In genomic region chr10:68060590-68061248, GRCm38 (mm10) we compare ENCODE assay signal across 9 mouse cellular contexts.
A peak's percentile ranks its signal among the peaks of the same experiment; 100 is the strongest.
DNase-seq lines count a peak whose midpoint lies in the region; ATAC-seq and TF ChIP-seq lines count a peak whose summit lies in the region.
"Had no signal": no experiment of that assay in that cellular context is flagged by ENCODE, and none has a peak within 500 bp of the region (broad histone marks: within the 10 kb centered on the region; RNA-seq: fewer than 3 reads in every experiment).

No protein-coding gene starts in this region.

- no peak for ATAC-seq in kidney, embryonic 15.5 days (replicated peaks; ENCODE audit: low FRiP score)
- no peak for ATAC-seq in heart, embryonic 16.5 days (replicated peaks; ENCODE audit: extremely low read depth, insufficient read depth, low FRiP score)
- no peak for ATAC-seq in midbrain, postnatal 0 days (ENCODE audit: low FRiP score)

- no peak for TF ChIP-seq CTCF in midbrain, postnatal 0 days (IDR thresholded peaks at IDR 0.05)

- H3K4me3 ChIP-seq in kidney, embryonic 15.5 days (replicated peaks) = no peak overlapping the region
- no peak overlapping the region for H3K4me3 ChIP-seq in heart, embryonic 16.5 days (ENCODE audit: low read length)
- no peak overlapping the region for H3K4me3 ChIP-seq in midbrain, postnatal 0 days (ENCODE audit: low read depth, low read length)

- H3K36me3 ChIP-seq in kidney, embryonic 15.5 days = no peaks in the 10 kb centered on the region
- H3K36me3 ChIP-seq in heart, embryonic 16.5 days (ENCODE audit: control insufficient read depth, insufficient read depth) = no peaks in the 10 kb centered on the region
- H3K36me3 ChIP-seq in midbrain, postnatal 0 days (ENCODE audit: insufficient read depth, low read length) = no peaks in the 10 kb centered on the region
- H3K36me3 ChIP-seq: G1E had no signal

- 34% methylated on average over 16 of the region's 16 CpGs for whole genome bisulfite sequencing in kidney, embryonic 15.5 days
- 58% methylated on average over 16 of the region's 16 CpGs for WGBS in heart, embryonic 16.5 days
- 48% methylated on average over 16 of the region's 16 CpGs for WGBS in midbrain, postnatal 0 days

- no peak for DNase-seq in kidney, adult 8-10 months
- DNase-seq in kidney, postnatal 14 days = peak; percentile 26
- no peak for DNase-seq in midbrain, postnatal 0 days (ENCODE audit: low spot score)
- DNase-seq in thymus, adult 18-20 months = no peak
- DNase-seq in cerebellum, postnatal 25 days = no peak
- no peak for DNase-seq in right cerebral cortex, postnatal 14 days

- peaks cover 9% of the 10 kb centered on the region for H3K4me1 ChIP-seq in kidney, embryonic 15.5 days
- peaks cover 3% of the 10 kb centered on the region; the same call in 1 of the 2 replicates for H3K4me1 ChIP-seq in heart, embryonic 16.5 days (ENCODE audit: control insufficient read depth, insufficient read depth, low read length)
- H3K4me1 ChIP-seq in midbrain, postnatal 0 days (ENCODE audit: insufficient read depth, low read length) = no peaks in the 10 kb centered on the region; the same call in 1 of the 2 replicates

- peak overlapping the region; percentile 85 for H3K27ac ChIP-seq in kidney, embryonic 15.5 days
- H3K27ac ChIP-seq in heart, embryonic 16.5 days (ENCODE audit: low read length) = peak overlapping the region; percentile 11; the same call in 1 of the 2 replicates
- 0 out of 2 replicates have a peak overlapping the region, but pooled peaks have one; percentile 21 for H3K27ac ChIP-seq in midbrain, postnatal 0 days (ENCODE audit: low read depth, low read length)

- no peaks in the 10 kb centered on the region for H3K27me3 ChIP-seq in kidney, embryonic 15.5 days
- H3K27me3 ChIP-seq in heart, embryonic 16.5 days (ENCODE audit: control insufficient read depth, insufficient read depth, low read length) = no peaks in the 10 kb centered on the region
- H3K27me3 ChIP-seq in midbrain, postnatal 0 days (ENCODE audit: insufficient read depth, low read length) = no peaks in the 10 kb centered on the region

- H3K9ac ChIP-seq in kidney, embryonic 15.5 days = no peak overlapping the region
- H3K9ac ChIP-seq in heart, embryonic 16.5 days (ENCODE audit: low read length) = no peak overlapping the region
- H3K9ac ChIP-seq in midbrain, postnatal 0 days (replicated peaks; ENCODE audit: low read length, poor library complexity, severe bottlenecking) = no peak overlapping the region

- H3K4me2 ChIP-seq in kidney, embryonic 15.5 days = peak overlapping the region; percentile 36
- H3K4me2 ChIP-seq in heart, embryonic 16.5 days (ENCODE audit: low read depth, low read length) = 0 out of 2 replicates have a peak overlapping the region, but pooled peaks have one; percentile 9
- no peak overlapping the region; the same call in 1 of the 2 replicates for H3K4me2 ChIP-seq in midbrain, postnatal 0 days (ENCODE audit: low read depth, low read length, poor library complexity, severe bottlenecking)

- no peaks in the 10 kb centered on the region for H3K9me3 ChIP-seq in kidney, embryonic 15.5 days (replicated peaks)
- no peaks in the 10 kb centered on the region for H3K9me3 ChIP-seq in heart, embryonic 16.5 days (replicated peaks; ENCODE audit: control insufficient read depth, low read length)
- H3K9me3 ChIP-seq in midbrain, postnatal 0 days (ENCODE audit: low read length) = no peaks in the 10 kb centered on the region

Comparison
In these comparisons a context has a peak if more than half of its experiments do, and no peak if none do; other contexts are left out.
1. H3K27ac ChIP-seq: peak in every context shown above with its lines; median percentile 85 in kidney, embryonic 15.5 days; 21 in midbrain, postnatal 0 days; 11 in heart, embryonic 16.5 days.